Mouse (Mus musculus) neural tube, embryonic 11.5 days (tissue): ENCODE measurements around the gene Hbs1l. TPM values are rescaled to one million over a fixed set of nuclear protein-coding genes. Genes with fewer than 3 reads are reported as not detected.

Experiments used
- ATAC-seq: fragments of 200-750 bp; cut with Nextera tagmentation; 2 replicates; pipeline ENCODE4 v1.8.0; 2017; ENCODE audit warnings: moderate number of reproducible peaks, mild to moderate bottlenecking, moderate TSS enrichment, moderate library complexity; ENCODE audit not compliant: insufficient read depth, low FRiP score, low TSS enrichment
- DNase-seq: peaks from one replicate; pipeline ENCODE4 v3.0.0-alpha.2; 2015; ENCODE audit warnings: low spot score
- H3K27ac ChIP-seq: fragments of 300-500 bp; sonication (generic); 2 replicates; pipeline ENCODE4 v1.5.1; 2014; ENCODE audit warnings: low read depth, mild to moderate bottlenecking, low read length
- H3K27me3 ChIP-seq: fragments of 300-500 bp; sonication (generic); 2 replicates; pipeline ENCODE4 v1.6.1; 2014; ENCODE audit warnings: mild to moderate bottlenecking, low read length, mixed read lengths; ENCODE audit not compliant: control insufficient read depth, insufficient read depth
- H3K36me3 ChIP-seq: fragments of 300-500 bp; sonication (generic); 2 replicates; pipeline ENCODE4 v1.6.1; 2014; ENCODE audit warnings: mild to moderate bottlenecking, low read length, moderate library complexity, mixed read lengths; ENCODE audit not compliant: control insufficient read depth, insufficient read depth
- H3K4me1 ChIP-seq: fragments of 300-500 bp; sonication (generic); 2 replicates; pipeline ENCODE4 v1.6.1; 2014; ENCODE audit warnings: low read length, mixed read lengths; ENCODE audit not compliant: control insufficient read depth, insufficient read depth
- H3K4me2 ChIP-seq: fragments of 300-500 bp; sonication (generic); 2 replicates; pipeline ENCODE4 v1.6.1; 2014; ENCODE audit warnings: low read depth, mild to moderate bottlenecking, moderate library complexity
- H3K4me3 ChIP-seq: fragments of 300-500 bp; sonication (generic); 2 replicates; pipeline ENCODE4 v1.5.1; 2014; ENCODE audit warnings: low read depth, low read length
- H3K9ac ChIP-seq: fragments of 300-500 bp; sonication (generic); 2 replicates; pipeline ENCODE4 v1.6.1; 2014; ENCODE audit warnings: mild to moderate bottlenecking, low read length
- H3K9me3 ChIP-seq: fragments of 300-500 bp; sonication (generic); 2 replicates; pipeline ENCODE4 v1.6.1; 2016; ENCODE audit warnings: low read length; ENCODE audit not compliant: control insufficient read depth
- WGBS: fragments of 180-500 bp; shearing (Covaris S2); extraction: QIAGEN DNeasy Blood & Tissue Kit; methylation state at CpG from one replicate; pipeline ENCODE4 v1.1.7; 2014; 5-methylcytosine and 5-hydroxymethylcytosine counted together
- polyA plus RNA-seq: library from polyadenylated mRNA; unstranded; fragments of >200 nt; fragmentation: Nextera tagmentation; extraction: Ambion mirVana; gene quantifications from 2 replicates; pipeline ENCODE4 v1.2.1, GENCODE M21; 2014

The Hbs1l gene
- polyA plus RNA-seq, 1 experiment from 2014 or later: 131 TPM

DNA sequence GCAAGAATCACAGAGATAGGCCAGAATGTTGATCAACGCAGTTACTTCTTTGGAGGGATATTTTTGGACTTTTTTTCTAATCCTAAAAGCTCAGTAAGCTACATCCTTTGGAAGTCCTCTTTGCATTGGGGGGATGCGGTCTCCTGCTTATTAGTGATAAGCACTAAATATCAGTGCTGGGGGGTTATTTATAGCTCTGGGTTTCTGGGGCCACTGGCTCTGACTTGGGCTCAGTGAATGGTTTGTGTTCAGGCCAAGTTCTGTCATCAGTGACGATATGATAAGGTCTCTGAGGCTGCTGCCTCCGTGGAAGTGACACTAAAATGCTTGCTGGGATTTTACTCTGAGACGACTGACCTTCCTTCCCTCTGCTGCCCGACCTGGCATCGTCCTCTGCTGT lies 104.3 kb downstream of the Hbs1l start:
- WGBS: 71% methylated on average over 7 of the region's 7 CpGs

DNA sequence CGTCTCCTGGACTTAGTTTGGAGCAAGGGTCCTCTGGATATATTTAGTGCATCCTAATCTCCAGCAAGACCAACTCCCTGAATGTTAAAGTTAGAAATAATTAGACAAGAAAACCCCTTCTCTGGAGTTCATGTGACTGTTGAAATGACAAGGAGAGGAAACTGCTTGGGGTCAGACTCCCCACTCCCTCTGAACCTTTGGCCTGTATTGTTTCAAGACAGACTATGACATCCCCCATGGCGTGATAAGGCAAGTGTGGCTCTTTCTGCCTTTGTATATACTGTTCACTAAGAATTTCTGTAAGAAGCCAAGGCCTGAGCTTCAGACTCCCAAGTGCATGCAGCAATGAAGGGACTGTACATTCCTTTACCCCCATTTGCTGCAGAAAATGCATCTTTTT lies 104.7 kb downstream of the Hbs1l start:
- Histone ChIP-seq H3K4me2 (no peak overlapping the region), H3K27me3 (no peaks in the 10 kb centered on the region), H3K27ac (no peak overlapping the region), H3K9me3 (no peaks in the 10 kb centered on the region), H3K4me3 (no peak overlapping the region), H3K9ac (no peak overlapping the region), H3K36me3 (no peaks in the 10 kb centered on the region), H3K4me1 (no peaks in the 10 kb centered on the region)
- WGBS: 74% methylated on average over 2 of the region's 2 CpGs
- no peak for ATAC-seq
- no peak for DNase-seq

More for the DNA sequence above, 104.3 kb downstream of the Hbs1l start:
- Histone ChIP-seq H3K9me3 (no peaks in the 10 kb centered on the region), H3K36me3 (no peaks in the 10 kb centered on the region), H3K4me1 (no peaks in the 10 kb centered on the region), H3K4me2 (no peak overlapping the region), H3K4me3 (no peak overlapping the region), H3K27ac (no peak overlapping the region), H3K27me3 (no peaks in the 10 kb centered on the region), H3K9ac (no peak overlapping the region)
- no peak for DNase-seq
- no peak for ATAC-seq

DNA sequence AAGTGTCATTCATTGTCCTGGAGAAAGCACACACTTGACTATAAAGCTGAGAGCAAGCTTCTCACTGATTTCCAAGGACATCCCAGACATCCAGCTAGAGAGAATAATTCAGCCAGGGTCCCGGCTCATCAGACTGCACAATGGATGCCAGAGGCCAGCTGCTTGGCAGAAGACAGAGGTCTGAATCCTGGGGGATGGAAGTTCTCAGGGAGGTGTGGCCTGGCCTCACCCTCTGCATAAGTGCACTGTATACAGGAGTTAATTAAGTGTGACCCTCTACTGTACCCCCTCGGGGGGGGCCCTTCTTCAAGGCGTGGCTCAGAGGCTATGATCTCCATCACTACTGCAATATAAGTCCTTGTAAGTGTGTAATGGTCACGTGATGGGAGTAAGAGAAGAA lies 105.5 kb downstream of the Hbs1l start:
- WGBS: 68% methylated on average over 4 of the region's 4 CpGs
- H3K4me3 ChIP-seq: no peak overlapping the region
- no peak overlapping the region for H3K27ac ChIP-seq
- H3K4me1 ChIP-seq: no peaks in the 10 kb centered on the region
- H3K9ac ChIP-seq: no peak overlapping the region
- H3K27me3 ChIP-seq: no peaks in the 10 kb centered on the region
- DNase-seq (no peak), ATAC-seq (no peak)
- no peaks in the 10 kb centered on the region for H3K9me3 ChIP-seq
- no peak overlapping the region for H3K4me2 ChIP-seq
- no peaks in the 10 kb centered on the region for H3K36me3 ChIP-seq

DNA sequence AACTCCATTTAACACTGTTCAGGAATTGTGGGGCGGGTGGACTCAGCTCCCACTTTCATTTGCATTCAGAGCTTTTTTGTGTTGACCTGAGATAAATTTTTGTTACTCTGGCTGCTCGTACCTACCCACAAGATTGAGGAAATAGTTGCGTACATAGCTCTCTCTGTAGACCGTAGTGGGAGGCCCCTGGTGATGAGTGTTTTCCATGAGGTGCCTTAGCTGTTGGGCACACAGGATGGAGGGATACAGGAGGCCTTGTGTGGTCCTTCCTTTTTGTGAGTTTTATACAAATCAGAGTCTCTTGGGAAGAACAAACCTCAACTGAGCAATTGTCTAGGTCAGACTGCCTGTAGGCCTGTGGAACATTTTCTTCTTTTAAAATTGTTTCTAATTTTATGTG lies 109.0 kb downstream of the Hbs1l start:
- Histone ChIP-seq H3K9me3 (no peaks in the 10 kb centered on the region), H3K36me3 (no peaks in the 10 kb centered on the region), H3K27ac (no peak overlapping the region), H3K27me3 (no peaks in the 10 kb centered on the region), H3K9ac (no peak overlapping the region), H3K4me3 (no peak overlapping the region), H3K4me2 (no peak overlapping the region), H3K4me1 (no peaks in the 10 kb centered on the region)
- ATAC-seq (no peak), DNase-seq (no peak)
- 94% methylated on average over 4 of the region's 4 CpGs for WGBS

DNA sequence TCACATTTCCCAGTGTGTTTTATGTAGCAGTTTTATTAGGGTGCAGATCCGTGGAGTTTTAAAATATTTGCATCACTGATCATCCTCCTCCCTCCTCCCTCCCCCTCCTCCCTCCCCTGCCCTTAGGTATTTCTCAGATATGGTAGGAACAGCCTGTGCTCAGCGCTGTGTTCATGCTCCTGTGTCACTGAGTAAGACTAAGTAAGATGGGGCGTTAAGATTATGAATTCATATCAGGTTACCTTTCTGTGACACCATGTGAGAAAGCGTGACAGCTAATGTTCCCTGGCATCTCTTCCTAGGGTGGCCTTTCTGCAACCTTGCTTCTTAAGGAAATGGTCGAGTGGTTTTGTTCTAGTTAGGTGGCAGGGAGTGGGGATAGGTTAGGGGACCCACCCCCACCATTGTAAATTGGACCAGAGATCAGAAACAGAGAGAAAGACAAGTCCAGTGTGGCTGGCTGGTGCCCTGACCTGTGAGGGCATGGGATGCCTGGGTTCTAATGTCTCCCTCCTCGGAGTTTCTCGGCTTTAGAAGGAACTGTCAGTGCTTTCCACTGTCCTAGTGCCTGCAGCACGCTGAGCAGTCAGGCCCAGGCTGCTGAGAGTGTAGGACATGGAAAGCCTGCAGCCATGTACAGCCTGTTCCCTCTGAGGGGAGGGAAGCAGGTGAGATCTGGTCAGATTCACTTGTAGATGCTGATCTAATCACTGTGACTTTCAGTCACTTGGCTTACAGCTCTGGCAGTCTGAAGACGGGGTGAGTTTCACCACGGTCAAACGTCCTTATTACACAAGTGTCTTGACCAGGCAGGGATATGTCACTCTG lies 110.1 kb downstream of the Hbs1l start:
- no peaks in the 10 kb centered on the region for H3K36me3 ChIP-seq
- no peak overlapping the region for H3K4me2 ChIP-seq
- H3K4me3 ChIP-seq: no peak overlapping the region
- H3K9me3 ChIP-seq: no peaks in the 10 kb centered on the region
- WGBS: 82% methylated on average over 11 of the region's 11 CpGs
- no peak for ATAC-seq
- no peak for DNase-seq
- H3K4me1 ChIP-seq: no peaks in the 10 kb centered on the region
- H3K9ac ChIP-seq: no peak overlapping the region
- no peak overlapping the region for H3K27ac ChIP-seq
- H3K27me3 ChIP-seq: no peaks in the 10 kb centered on the region

DNA sequence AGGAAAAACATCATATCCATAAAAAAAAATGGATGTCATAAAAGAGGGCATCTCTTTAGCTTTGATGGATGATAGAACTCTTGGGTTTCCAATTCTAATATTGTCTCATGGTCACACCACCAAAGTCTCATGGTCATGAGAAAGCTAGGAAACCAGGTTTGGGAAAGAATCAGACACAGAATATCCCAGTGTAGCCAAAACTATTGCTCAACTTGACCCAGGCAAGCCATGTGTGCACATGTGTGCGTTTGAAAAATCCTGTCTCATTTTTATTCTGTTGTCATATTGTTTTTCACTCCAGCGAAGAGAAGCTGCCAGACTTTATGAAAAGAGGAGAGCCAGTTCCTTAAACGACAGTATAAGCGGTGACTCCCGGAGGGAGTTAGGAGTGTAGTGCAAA lies 114.9 kb downstream of the Hbs1l start:
- Histone ChIP-seq H3K4me2 (no peak overlapping the region), H3K9ac (no peak overlapping the region), H3K4me1 (no peaks in the 10 kb centered on the region), H3K36me3 (no peaks in the 10 kb centered on the region), H3K4me3 (no peak overlapping the region), H3K27me3 (no peaks in the 10 kb centered on the region), H3K27ac (no peak overlapping the region), H3K9me3 (no peaks in the 10 kb centered on the region)
- no peak for ATAC-seq
- DNase-seq: no peak
- WGBS: 82% methylated on average over 5 of the region's 5 CpGs

DNA sequence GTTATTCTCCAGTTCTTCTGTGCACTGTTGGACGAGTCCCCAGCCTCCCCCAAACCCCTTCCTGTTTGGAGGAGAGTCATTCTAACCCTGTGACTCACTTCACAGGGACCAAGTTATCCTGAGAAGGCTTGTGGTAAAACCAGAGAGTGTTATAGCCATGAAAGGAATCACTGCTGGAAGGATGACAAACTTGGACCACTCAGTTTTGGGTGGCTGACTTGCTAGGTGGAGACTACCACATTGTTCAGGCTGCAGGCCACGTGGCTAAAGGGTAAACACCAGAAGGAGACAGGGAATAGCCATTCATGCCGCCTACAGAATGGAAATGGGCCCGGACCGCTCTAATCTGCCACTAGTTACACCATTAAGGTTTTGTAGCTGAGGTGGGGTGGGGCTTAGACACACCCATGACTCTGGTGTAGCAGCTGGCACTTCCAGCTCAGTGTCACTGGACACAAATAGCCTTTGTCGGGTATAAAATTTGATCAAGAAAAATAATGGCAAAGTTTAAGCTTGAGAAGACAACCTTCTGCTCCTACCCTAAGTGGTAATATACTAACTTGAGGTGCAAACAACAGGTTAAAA lies 115.9 kb downstream of the Hbs1l start:
- ATAC-seq: no peak
- Histone ChIP-seq H3K27me3 (no peaks in the 10 kb centered on the region), H3K4me1 (no peaks in the 10 kb centered on the region), H3K4me3 (no peak overlapping the region), H3K4me2 (no peak overlapping the region), H3K9me3 (no peaks in the 10 kb centered on the region), H3K9ac (no peak overlapping the region), H3K27ac (no peak overlapping the region), H3K36me3 (no peaks in the 10 kb centered on the region)
- DNase-seq: no peak
- 78% methylated on average over 6 of the region's 6 CpGs for WGBS

DNA sequence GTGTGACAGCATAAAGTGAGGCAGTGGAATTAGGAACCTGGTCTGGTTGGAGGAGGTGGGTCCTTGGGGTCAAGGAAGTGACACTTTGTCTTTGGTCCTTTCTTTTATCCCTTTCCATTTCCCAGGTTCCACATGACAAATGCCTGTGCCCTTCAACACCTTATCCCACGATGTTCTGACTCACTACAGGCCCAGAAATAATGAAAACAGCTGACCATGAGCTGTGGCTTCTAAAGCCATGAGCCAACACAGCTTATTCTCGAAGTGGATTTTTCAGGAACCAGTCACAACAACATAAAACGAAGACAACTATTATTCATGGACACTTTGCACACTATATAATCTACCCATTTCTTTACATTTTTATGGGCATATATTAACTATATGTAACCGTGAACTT lies 119.3 kb downstream of the Hbs1l start:
- no peaks in the 10 kb centered on the region for H3K27me3 ChIP-seq
- 84% methylated on average over 4 of the region's 4 CpGs for WGBS
- H3K4me3 ChIP-seq: no peak overlapping the region
- H3K36me3 ChIP-seq: no peaks in the 10 kb centered on the region
- no peak overlapping the region for H3K27ac ChIP-seq
- ATAC-seq (no peak), DNase-seq (no peak)
- H3K4me1 ChIP-seq: no peaks in the 10 kb centered on the region
- H3K9ac ChIP-seq: no peak overlapping the region
- H3K9me3 ChIP-seq: no peaks in the 10 kb centered on the region
- H3K4me2 ChIP-seq: no peak overlapping the region

DNA sequence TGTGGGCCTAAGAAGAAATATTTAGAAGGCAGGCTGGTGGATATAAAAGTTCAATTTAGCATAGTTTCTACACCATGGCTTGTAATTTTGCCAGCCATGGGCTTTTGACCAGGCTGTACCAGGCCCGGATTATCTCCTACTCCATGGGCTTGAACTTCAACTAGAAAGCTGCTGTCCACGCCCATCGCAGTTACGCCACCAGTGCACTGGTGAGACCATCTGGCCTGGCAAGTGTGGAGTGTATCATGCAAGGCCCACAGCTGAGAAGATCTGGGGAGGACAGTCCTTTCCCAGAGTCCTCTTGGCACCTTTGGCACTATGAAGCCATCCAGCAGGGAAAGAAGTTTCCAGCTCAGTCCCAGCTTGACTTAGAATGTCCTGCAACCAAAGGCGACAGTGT lies 120.4 kb downstream of the Hbs1l start:
- 88% methylated on average over 5 of the region's 5 CpGs for WGBS
- no peaks in the 10 kb centered on the region for H3K36me3 ChIP-seq

More for the DNA sequence above, 120.4 kb downstream of the Hbs1l start:
- Histone ChIP-seq H3K27ac (no peak overlapping the region), H3K4me2 (no peak overlapping the region), H3K27me3 (no peaks in the 10 kb centered on the region), H3K4me1 (no peaks in the 10 kb centered on the region), H3K4me3 (no peak overlapping the region), H3K9me3 (no peaks in the 10 kb centered on the region), H3K9ac (no peak overlapping the region)
- DNase-seq (no peak), ATAC-seq (no peak)
